Mouse (Mus musculus): ENCODE data around the gene Oasl2. TPM values are rescaled to one million over a fixed set of nuclear protein-coding genes. Genes with fewer than 3 reads are reported as not detected.
A peak's percentile ranks its signal among the peaks of the same experiment; 100 is the strongest.
"Not testable (repeated sequence)": the region's sequence is repeated elsewhere in the genome, so short reads cannot be mapped to it uniquely, and the experiment has no call there.

Gene Oasl2
- total and polyA plus RNA-seq, 2 experiments from 2014 or later = 9.2 to 11.4 TPM

- WGBS = 30% methylated on average over 3 of the region's 3 CpGs
- no peak for TF ChIP-seq CTCF (IDR thresholded peaks at IDR 0.05; ENCODE audit: low read depth)
- no peak for TF ChIP-seq EP300 (IDR thresholded peaks at IDR 0.05; ENCODE audit: low read depth)
- Histone ChIP-seq H3K9me3 (replicated peaks; ENCODE audit: control insufficient read depth, low read length) (no peaks in the 10 kb centered on the region), H3K4me1 (ENCODE audit: control insufficient read depth, insufficient read depth) (no peaks in the 10 kb centered on the region), H3K27me3 (ENCODE audit: control insufficient read depth, insufficient read depth, low read length) (no peaks in the 10 kb centered on the region), H3K4me2 (ENCODE audit: low read depth, low read length) (no peak overlapping the region), H3K36me3 (replicated peaks; ENCODE audit: control insufficient read depth, insufficient read depth, low read length) (no peaks in the 10 kb centered on the region), H3K4me3 (ENCODE audit: low read depth, low read length) (no peak overlapping the region), H3K9ac (replicated peaks; ENCODE audit: low read depth, low read length) (no peak overlapping the region), H3K27ac (ENCODE audit: low read depth) (no peak overlapping the region)
- DNase-seq (ENCODE audit: low spot score) = no peak
- ATAC-seq (ENCODE audit: insufficient read depth, low read depth) = no peak
Observed at GRCm38 (mm10) chr5:114935838-114936237, 39.1 kb downstream of the Oasl2 start.

GRCm38 (mm10) chr5:114941138-114941537, 44.4 kb downstream of the Oasl2 start:
- WGBS = 45% methylated on average over 3 of the region's 3 CpGs
- not testable (repeated sequence) for H3K27ac ChIP-seq (ENCODE audit: low read depth); H3K4me2 ChIP-seq (ENCODE audit: low read depth, low read length); H3K4me3 ChIP-seq (ENCODE audit: low read depth, low read length); H3K27me3 ChIP-seq (ENCODE audit: control insufficient read depth, insufficient read depth, low read length); H3K4me1 ChIP-seq (ENCODE audit: control insufficient read depth, insufficient read depth); H3K9me3 ChIP-seq (replicated peaks; ENCODE audit: control insufficient read depth, low read length); DNase-seq (ENCODE audit: low spot score); H3K9ac ChIP-seq (replicated peaks; ENCODE audit: low read depth, low read length); ATAC-seq (ENCODE audit: insufficient read depth, low read depth); H3K36me3 ChIP-seq (replicated peaks; ENCODE audit: control insufficient read depth, insufficient read depth, low read length)

- WGBS = 1% methylated on average over 39 of the region's 39 CpGs
- H3K36me3 ChIP-seq (replicated peaks; ENCODE audit: control insufficient read depth, insufficient read depth, low read length) = peaks cover 16% of the 10 kb centered on the region
- H3K9ac ChIP-seq (replicated peaks; ENCODE audit: low read depth, low read length) = peak within 1 kb of the TSS; percentile 76
- peaks cover 5% of the 10 kb centered on the region for H3K4me1 ChIP-seq (ENCODE audit: control insufficient read depth, insufficient read depth)
- H3K27me3 ChIP-seq (ENCODE audit: control insufficient read depth, insufficient read depth, low read length) = no peaks in the 10 kb centered on the region
- H3K9me3 ChIP-seq (replicated peaks; ENCODE audit: control insufficient read depth, low read length) = no peaks in the 10 kb centered on the region
- TF ChIP-seq EP300 (IDR thresholded peaks at IDR 0.05; ENCODE audit: low read depth) = no peak
- TF ChIP-seq CTCF (IDR thresholded peaks at IDR 0.05; ENCODE audit: low read depth) = no peak
- peak within 1 kb of the TSS; percentile 69 for H3K27ac ChIP-seq (ENCODE audit: low read depth)
- peak within 1 kb of the TSS; percentile 75 for H3K4me3 ChIP-seq (ENCODE audit: low read depth, low read length)
- DNase-seq (ENCODE audit: low spot score) (peak; percentile 95), ATAC-seq (ENCODE audit: insufficient read depth, low read depth) (peak; percentile 95)
- H3K4me2 ChIP-seq (ENCODE audit: low read depth, low read length) = peak within 1 kb of the TSS; percentile 77
Observed at GRCm38 (mm10) chr5:114942074-114942765, 45.5 kb downstream of the Oasl2 start, which contains the start of gene 2210016L21Rik. 2210016L21Rik (plus strand) TSS chr5:114942158.

GRCm38 (mm10) chr5:114942766-114943130, 46.0 kb downstream of the Oasl2 start:
- no peak for ATAC-seq (ENCODE audit: insufficient read depth, low read depth)
- no peaks in the 10 kb centered on the region for H3K27me3 ChIP-seq (ENCODE audit: control insufficient read depth, insufficient read depth, low read length)
- peak overlapping the region; percentile 75 for H3K4me3 ChIP-seq (ENCODE audit: low read depth, low read length)
- H3K36me3 ChIP-seq (replicated peaks; ENCODE audit: control insufficient read depth, insufficient read depth, low read length) = peaks cover 21% of the 10 kb centered on the region
- no peak for DNase-seq (ENCODE audit: low spot score)
- H3K27ac ChIP-seq (ENCODE audit: low read depth) = no peak overlapping the region
- peaks cover 5% of the 10 kb centered on the region for H3K4me1 ChIP-seq (ENCODE audit: control insufficient read depth, insufficient read depth)
- WGBS = 51% methylated on average over 4 of the region's 4 CpGs
- TF ChIP-seq EP300 (IDR thresholded peaks at IDR 0.05; ENCODE audit: low read depth) = no peak
- TF ChIP-seq CTCF (IDR thresholded peaks at IDR 0.05; ENCODE audit: low read depth) = no peak
- H3K4me2 ChIP-seq (ENCODE audit: low read depth, low read length) = peak overlapping the region; percentile 77
- H3K9me3 ChIP-seq (replicated peaks; ENCODE audit: control insufficient read depth, low read length) = no peaks in the 10 kb centered on the region
- peak overlapping the region; percentile 76 for H3K9ac ChIP-seq (replicated peaks; ENCODE audit: low read depth, low read length)

- TF ChIP-seq CTCF (IDR thresholded peaks at IDR 0.05; ENCODE audit: low read depth) (no peak), EP300 (IDR thresholded peaks at IDR 0.05; ENCODE audit: low read depth) (no peak)
- no peaks in the 10 kb centered on the region for H3K9me3 ChIP-seq (replicated peaks; ENCODE audit: control insufficient read depth, low read length)
- H3K4me2 ChIP-seq (ENCODE audit: low read depth, low read length) = no peak overlapping the region
- no peak overlapping the region for H3K4me3 ChIP-seq (ENCODE audit: low read depth, low read length)
- H3K27me3 ChIP-seq (ENCODE audit: control insufficient read depth, insufficient read depth, low read length) = no peaks in the 10 kb centered on the region
- H3K9ac ChIP-seq (replicated peaks; ENCODE audit: low read depth, low read length) = no peak overlapping the region
- 91% methylated on average over 10 of the region's 10 CpGs for WGBS
- DNase-seq (ENCODE audit: low spot score) = no peak
- no peak for ATAC-seq (ENCODE audit: insufficient read depth, low read depth)
- no peak overlapping the region for H3K27ac ChIP-seq (ENCODE audit: low read depth)
- peaks cover 31% of the 10 kb centered on the region for H3K36me3 ChIP-seq (replicated peaks; ENCODE audit: control insufficient read depth, insufficient read depth, low read length)
- peaks cover 5% of the 10 kb centered on the region for H3K4me1 ChIP-seq (ENCODE audit: control insufficient read depth, insufficient read depth)
Observed at GRCm38 (mm10) chr5:114945072-114945471, 48.3 kb downstream of the Oasl2 start.

- H3K36me3 ChIP-seq (replicated peaks; ENCODE audit: control insufficient read depth, insufficient read depth, low read length) = peaks cover 31% of the 10 kb centered on the region
- ATAC-seq (ENCODE audit: insufficient read depth, low read depth) = peak; percentile 37
- H3K27ac ChIP-seq (ENCODE audit: low read depth) = no peak overlapping the region
- H3K4me1 ChIP-seq (ENCODE audit: control insufficient read depth, insufficient read depth) = no peaks in the 10 kb centered on the region
- H3K4me2 ChIP-seq (ENCODE audit: low read depth, low read length) = no peak overlapping the region
- H3K9me3 ChIP-seq (replicated peaks; ENCODE audit: control insufficient read depth, low read length) = no peaks in the 10 kb centered on the region
- no peaks in the 10 kb centered on the region for H3K27me3 ChIP-seq (ENCODE audit: control insufficient read depth, insufficient read depth, low read length)
- H3K9ac ChIP-seq (replicated peaks; ENCODE audit: low read depth, low read length) = no peak overlapping the region
- H3K4me3 ChIP-seq (ENCODE audit: low read depth, low read length) = no peak overlapping the region
- no peak for TF ChIP-seq CTCF (IDR thresholded peaks at IDR 0.05; ENCODE audit: low read depth)
- TF ChIP-seq EP300 (IDR thresholded peaks at IDR 0.05; ENCODE audit: low read depth) = no peak
- peak; percentile 36 for DNase-seq (ENCODE audit: low spot score)
- 28% methylated on average over 6 of the region's 6 CpGs for WGBS
Observed at GRCm38 (mm10) chr5:114948891-114949290, 52.2 kb downstream of the Oasl2 start.

Data from heart, postnatal 0 days (tissue).